Mouse (Mus musculus) forebrain, embryonic 14.5 days (tissue): Measurements from ENCODE around the gene Heg1. TPM values are rescaled to one million over a fixed set of nuclear protein-coding genes. Genes with fewer than 3 reads are reported as not detected.

Experiments used
- ATAC-seq: fragments of 200-750 bp; cut with Nextera tagmentation; 2 replicates; pipeline ENCODE4 v1.8.0; 2017; ENCODE audit warnings: mild to moderate bottlenecking, moderate library complexity
- DNase-seq: peaks from one replicate; pipeline ENCODE4 v3.0.0-alpha.2; 2015; ENCODE audit warnings: low spot score
- H3K27ac ChIP-seq: fragments of 300-500 bp; sonication (generic); 2 replicates; pipeline ENCODE4 v1.5.1; 2014; ENCODE audit warnings: low read depth, mild to moderate bottlenecking, control low read depth, low read length, moderate library complexity
- H3K27me3 ChIP-seq: fragments of 300-500 bp; sonication (generic); replicated peaks from 2 replicates; pipeline ENCODE4 v1.6.1; 2014; ENCODE audit warnings: low read length, control low read depth, mixed read lengths; ENCODE audit not compliant: control insufficient read depth, insufficient read depth
- H3K36me3 ChIP-seq: fragments of 300-500 bp; sonication (generic); 2 replicates; pipeline ENCODE4 v1.6.1; 2014; ENCODE audit warnings: low read length, control low read depth; ENCODE audit not compliant: control insufficient read depth, insufficient read depth
- H3K4me1 ChIP-seq: fragments of 300-500 bp; sonication (generic); 2 replicates; pipeline ENCODE4 v1.6.1; 2014; ENCODE audit warnings: antibody characterized with exemption, low read length, control low read depth; ENCODE audit not compliant: control insufficient read depth, insufficient read depth
- H3K4me2 ChIP-seq: fragments of 300-500 bp; sonication (generic); 2 replicates; pipeline ENCODE4 v1.6.1; 2014; ENCODE audit warnings: mild to moderate bottlenecking, control low read depth, low read length
- H3K4me3 ChIP-seq: fragments of 300-500 bp; sonication (generic); 2 replicates; pipeline ENCODE4 v1.5.1; 2014; ENCODE audit warnings: low read depth, low read length, control low read depth
- H3K9ac ChIP-seq: fragments of 300-500 bp; sonication (generic); 2 replicates; pipeline ENCODE4 v1.6.1; 2014; ENCODE audit warnings: mild to moderate bottlenecking, low read length, control low read depth, moderate library complexity
- H3K9me3 ChIP-seq: fragments of 300-500 bp; sonication (generic); replicated peaks from 2 replicates; pipeline ENCODE4 v1.6.1; 2016; ENCODE audit warnings: low read length, control low read depth, mixed read lengths; ENCODE audit not compliant: control insufficient read depth
- WGBS: fragments of 180-500 bp; shearing (Covaris S2); extraction: QIAGEN DNeasy Blood & Tissue Kit; methylation state at CpG from one replicate; pipeline ENCODE4 v1.1.7; 2014; 5-methylcytosine and 5-hydroxymethylcytosine counted together
- polyA plus RNA-seq: library from polyadenylated mRNA; unstranded; fragments of >200 nt; fragmentation: Nextera tagmentation; extraction: Ambion mirVana; gene quantifications from 2 replicates; pipeline ENCODE4 v1.2.1, GENCODE M21; 2014

Heg1 gene
- polyA plus RNA-seq, 1 experiment from 2014 or later = 15.0 TPM

DNA sequence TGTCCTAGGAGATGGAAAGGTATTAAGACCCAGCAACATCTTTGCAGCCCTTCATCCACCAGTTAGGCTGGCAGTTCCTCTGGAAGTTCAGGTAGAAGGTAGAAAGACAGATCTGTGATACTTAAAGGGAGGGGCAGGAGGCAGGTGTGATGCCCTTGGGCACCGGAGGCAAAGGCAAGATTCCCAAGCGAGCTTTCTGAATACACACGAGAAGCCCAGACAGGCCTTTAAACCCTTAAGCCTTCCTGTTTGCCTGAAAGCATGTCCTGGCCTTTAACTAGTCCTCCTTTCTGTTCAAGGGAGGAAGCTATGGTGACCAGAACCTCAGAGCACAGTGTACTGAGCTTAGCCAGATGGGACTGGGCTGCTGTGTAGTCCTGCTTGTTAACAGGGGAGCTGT lies 1.5 kb upstream of the Heg1 start:
- Histone ChIP-seq H3K9me3 (no peaks in the 10 kb centered on the region), H3K4me3 (no peak overlapping the region), H3K4me1 (peaks cover 20% of the 10 kb centered on the region), H3K4me2 (no peak overlapping the region), H3K36me3 (no peaks in the 10 kb centered on the region), H3K27ac (no peak overlapping the region), H3K9ac (no peak overlapping the region), H3K27me3 (no peaks in the 10 kb centered on the region)
- DNase-seq (no peak), ATAC-seq (no peak)
- 75% methylated on average over 3 of the region's 3 CpGs for WGBS

DNA sequence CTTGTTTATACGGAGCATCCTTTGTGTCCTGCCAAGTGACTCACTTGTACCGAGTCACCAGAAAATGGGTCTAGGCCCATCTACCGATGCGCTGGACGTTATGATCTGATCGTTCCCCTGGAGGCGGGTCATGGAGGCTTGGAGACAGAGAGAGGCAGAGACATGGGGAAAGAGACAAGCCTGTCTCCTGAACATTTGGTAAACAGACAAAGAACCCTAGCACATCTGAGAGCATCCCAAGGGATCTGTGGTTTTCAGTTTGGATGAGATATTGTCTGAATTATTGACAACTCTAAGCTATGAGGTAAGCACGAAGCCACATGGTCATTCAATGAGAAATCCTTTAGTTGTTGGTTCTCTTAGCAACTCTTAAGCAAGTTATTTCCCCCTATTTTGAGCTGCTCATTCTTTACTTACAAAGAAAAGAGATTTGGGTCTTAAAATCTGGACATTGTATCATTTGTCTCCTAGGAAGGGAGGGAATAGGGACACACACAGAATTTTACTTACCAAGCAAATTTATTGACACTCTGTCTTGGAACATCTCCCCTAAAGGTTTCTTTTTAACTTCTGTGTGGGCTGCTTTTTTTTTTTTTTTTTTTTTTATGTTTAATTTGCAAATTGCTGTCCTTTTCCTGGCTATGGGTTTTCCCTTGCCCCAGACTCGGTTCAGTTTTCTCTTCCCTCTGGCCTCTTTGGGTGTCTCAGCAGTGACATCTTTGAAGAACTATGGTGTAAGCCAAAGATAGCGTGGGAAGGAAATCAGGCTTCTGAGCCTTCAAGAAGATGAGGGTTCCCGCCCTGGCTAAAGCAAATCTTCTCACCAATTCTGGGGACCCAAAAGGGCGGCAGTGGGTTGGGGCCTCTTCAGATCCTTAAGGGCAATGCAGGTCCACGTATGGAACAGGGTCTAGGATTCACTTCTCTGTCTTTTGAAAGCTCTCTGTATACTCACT lies 686 bp upstream of the Heg1 start:
- peaks cover 23% of the 10 kb centered on the region for H3K4me1 ChIP-seq
- ATAC-seq = no peak; the same call in 1 of the 2 replicates
- WGBS = 62% methylated on average over 13 of the region's 13 CpGs
- peak; percentile 27 for DNase-seq
- H3K4me2 ChIP-seq = peak overlapping the region; percentile 81
- peak overlapping the region; percentile 80; the same call in 1 of the 2 replicates for H3K27ac ChIP-seq
- 0 out of 2 replicates have a peak, but pooled peaks cover 2% of the 10 kb centered on the region for H3K36me3 ChIP-seq
- peak overlapping the region; percentile 97; the same call in 1 of the 2 replicates for H3K9ac ChIP-seq
- H3K9me3 ChIP-seq = no peaks in the 10 kb centered on the region
- no peaks in the 10 kb centered on the region for H3K27me3 ChIP-seq
- peak overlapping the region; percentile 86 for H3K4me3 ChIP-seq

DNA sequence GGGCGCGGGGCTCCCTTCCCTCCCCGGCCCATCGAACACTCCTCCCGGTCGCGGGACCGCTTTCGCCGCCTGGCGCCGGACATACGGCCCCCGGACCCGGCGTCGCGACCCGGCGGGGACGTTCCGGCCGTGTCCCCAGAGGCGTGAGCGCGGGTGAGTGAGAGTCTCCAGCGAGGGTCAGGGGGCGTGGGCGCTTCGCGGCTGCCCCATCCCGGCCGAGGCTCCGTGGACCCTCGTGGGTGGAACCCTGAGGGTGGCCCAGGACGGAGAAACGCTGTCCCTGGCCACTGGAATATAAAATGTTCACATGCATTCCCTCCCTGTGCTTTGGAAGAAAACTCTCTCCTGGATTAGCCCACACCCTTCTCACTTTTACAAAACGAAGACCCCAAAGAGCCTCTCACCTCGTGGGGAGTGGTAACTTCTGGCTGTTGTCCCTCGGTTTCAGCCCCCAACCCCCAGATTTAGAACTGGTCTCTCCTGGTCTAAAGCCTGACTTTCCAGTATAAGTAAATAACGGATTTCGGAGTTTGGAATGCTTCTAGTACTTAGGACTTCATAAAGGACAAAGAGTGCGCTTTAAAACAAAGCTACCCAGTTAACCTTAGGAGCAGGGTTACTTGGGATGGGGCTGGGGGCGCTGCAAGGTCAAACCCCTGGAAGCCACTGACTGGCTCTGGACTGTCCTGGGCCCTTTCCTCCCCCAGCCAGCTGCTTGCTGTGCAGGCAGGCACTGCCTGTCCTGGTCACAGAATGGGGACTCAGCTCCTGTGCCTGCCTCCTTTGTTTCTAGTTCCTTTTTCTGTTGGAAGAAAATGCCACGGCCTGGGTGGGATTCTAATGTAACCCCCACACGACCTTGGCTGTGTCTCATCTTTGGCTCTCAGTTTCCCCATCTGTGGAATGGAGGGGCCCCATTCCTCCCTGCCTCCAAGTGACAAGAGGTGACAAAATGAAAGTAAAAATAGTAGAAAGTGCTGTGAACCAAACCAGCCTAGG lies 832 bp downstream of the Heg1 start:
- WGBS = under 1% methylated on average over 46 of the region's 46 CpGs
- DNase-seq = peak; percentile 34
- peak; percentile 27 for ATAC-seq
- Histone ChIP-seq H3K4me1 (peaks cover 23% of the 10 kb centered on the region), H3K4me3 (peak overlapping the region; percentile 86), H3K27ac (peak overlapping the region; percentile 80), H3K9me3 (no peaks in the 10 kb centered on the region), H3K36me3 (0 out of 2 replicates have a peak, but pooled peaks cover 3% of the 10 kb centered on the region), H3K4me2 (peak overlapping the region; percentile 81), H3K9ac (peak overlapping the region; percentile 97), H3K27me3 (no peaks in the 10 kb centered on the region)

DNA sequence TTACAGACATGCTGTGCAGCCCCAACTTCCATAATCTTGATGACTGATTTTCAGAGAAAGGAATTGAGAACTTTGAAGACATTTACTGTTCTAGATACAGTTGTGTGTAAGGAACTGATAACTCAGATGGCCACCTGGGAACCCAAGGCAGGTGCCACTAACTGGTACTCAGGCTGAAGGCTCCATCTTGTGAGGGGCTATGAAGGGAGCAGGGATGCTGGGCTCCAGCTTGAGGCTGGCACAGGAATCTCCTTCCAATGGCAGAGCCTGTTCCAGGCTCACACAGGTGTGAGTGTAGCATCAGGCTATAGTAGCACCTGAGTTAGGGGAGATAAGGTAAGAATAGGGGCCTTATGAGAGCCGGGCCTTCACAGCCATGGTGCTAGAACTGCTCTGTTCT lies 1.9 kb downstream of the Heg1 start:
- H3K27me3 ChIP-seq = no peaks in the 10 kb centered on the region
- WGBS = 80% methylated on average over 1 of the region's 1 CpGs
- H3K9me3 ChIP-seq = no peaks in the 10 kb centered on the region
- peak overlapping the region; percentile 97 for H3K9ac ChIP-seq
- DNase-seq (no peak), ATAC-seq (no peak)
- 0 out of 2 replicates have a peak, but pooled peaks cover 3% of the 10 kb centered on the region for H3K36me3 ChIP-seq
- no peak overlapping the region for H3K27ac ChIP-seq
- H3K4me3 ChIP-seq = peak overlapping the region; percentile 86
- H3K4me2 ChIP-seq = peak overlapping the region; percentile 81
- peaks cover 29% of the 10 kb centered on the region for H3K4me1 ChIP-seq

DNA sequence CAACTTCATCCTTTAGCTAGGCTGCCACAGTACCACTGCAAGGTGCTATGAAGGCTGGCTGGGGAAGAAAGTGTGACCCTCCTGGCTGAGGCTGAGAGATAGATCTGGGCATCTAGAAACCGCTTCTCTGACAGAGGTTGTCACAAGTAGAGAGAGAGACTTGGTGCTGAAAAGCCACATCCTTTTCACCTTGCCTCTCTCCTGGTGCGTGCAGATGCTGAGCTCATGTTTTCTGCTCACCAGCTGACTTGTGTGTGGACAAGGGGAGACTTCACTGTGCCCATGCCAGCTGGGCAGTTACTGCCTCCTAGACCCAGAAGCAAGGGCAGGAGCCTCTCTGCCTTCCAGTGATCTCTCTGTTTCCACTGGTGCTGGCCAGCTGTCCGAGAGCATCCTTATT lies 3.6 kb downstream of the Heg1 start:
- peak overlapping the region; percentile 97 for H3K9ac ChIP-seq
- no peaks in the 10 kb centered on the region for H3K9me3 ChIP-seq
- 72% methylated on average over 3 of the region's 3 CpGs for WGBS
- peaks cover 29% of the 10 kb centered on the region for H3K4me1 ChIP-seq
- peak overlapping the region; percentile 81 for H3K4me2 ChIP-seq
- ATAC-seq (no peak), DNase-seq (no peak)
- H3K4me3 ChIP-seq = no peak overlapping the region
- H3K27me3 ChIP-seq = no peaks in the 10 kb centered on the region
- 0 out of 2 replicates have a peak overlapping the region, but pooled peaks have one; percentile 50 for H3K27ac ChIP-seq
- 0 out of 2 replicates have a peak, but pooled peaks cover 3% of the 10 kb centered on the region for H3K36me3 ChIP-seq

DNA sequence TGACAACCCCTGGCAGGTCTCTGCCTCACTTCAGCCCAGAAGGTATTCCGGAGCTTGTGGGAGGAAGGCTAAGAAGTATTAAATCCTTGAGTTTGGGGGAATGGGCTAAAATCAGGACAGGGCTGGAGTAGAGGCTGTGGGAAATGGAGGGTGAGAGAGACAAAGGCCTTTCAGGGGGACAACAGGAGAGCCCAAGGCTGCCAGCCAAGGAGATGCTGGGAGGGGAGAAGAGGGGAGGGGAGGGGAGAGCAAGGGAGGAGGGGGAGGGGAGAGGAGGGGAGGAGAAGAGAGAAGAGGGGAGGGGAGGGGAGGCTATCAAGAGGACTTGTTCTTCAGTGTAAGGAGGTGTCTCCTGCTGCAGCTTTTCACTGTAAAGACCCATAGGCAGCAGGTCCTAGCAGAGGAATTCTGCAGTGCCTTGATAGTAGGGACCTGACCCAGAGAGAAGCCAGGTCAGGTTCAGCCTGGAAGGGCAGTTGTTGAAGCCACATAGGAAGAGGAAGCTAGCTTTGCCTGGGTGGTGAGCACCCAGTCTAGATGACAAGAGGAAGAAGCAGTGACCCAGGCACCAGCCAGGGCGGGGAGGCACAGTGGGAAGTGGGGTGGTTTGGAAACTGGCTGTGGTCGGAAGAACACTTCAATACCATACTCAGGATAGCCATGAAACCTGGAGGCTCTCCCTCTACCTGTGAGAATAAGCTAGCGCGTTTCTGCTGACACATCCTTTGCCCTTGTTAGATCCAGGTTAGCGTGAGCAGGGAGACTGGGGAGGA lies 7.0 kb downstream of the Heg1 start:
- Histone ChIP-seq H3K27ac (peak overlapping the region; percentile 62), H3K9me3 (no peaks in the 10 kb centered on the region), H3K36me3 (0 out of 2 replicates have a peak, but pooled peaks cover 3% of the 10 kb centered on the region), H3K27me3 (no peaks in the 10 kb centered on the region), H3K4me1 (peaks cover 29% of the 10 kb centered on the region), H3K9ac (no peak overlapping the region), H3K4me3 (no peak overlapping the region), H3K4me2 (no peak overlapping the region)
- 74% methylated on average over 6 of the region's 6 CpGs for WGBS
- peak; percentile 25; the same call in 1 of the 2 replicates for ATAC-seq
- peak; percentile 56 for DNase-seq

DNA sequence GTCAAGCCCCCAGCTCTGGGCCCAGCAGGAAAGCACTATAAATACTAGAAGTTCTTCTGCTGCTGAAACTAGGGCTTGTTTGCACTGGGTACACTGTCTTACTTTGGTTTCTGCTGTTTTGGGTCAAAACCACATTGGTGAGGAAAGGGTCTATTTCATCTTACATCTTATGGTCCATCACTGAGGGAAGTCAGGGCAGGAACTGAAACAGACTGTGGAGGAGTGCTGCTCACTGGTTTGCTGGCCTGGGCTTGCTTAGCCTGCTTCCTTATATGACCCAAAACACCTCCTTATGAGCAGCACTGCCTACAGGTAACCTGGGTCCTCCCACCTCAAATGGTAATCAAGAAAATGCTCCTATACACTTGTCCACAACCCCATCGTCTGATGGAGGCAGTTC lies 9.4 kb downstream of the Heg1 start:
- DNase-seq (no peak), ATAC-seq (no peak)
- Histone ChIP-seq H3K4me1 (peaks cover 33% of the 10 kb centered on the region), H3K9me3 (no peaks in the 10 kb centered on the region), H3K4me2 (no peak overlapping the region), H3K9ac (no peak overlapping the region), H3K36me3 (no peaks in the 10 kb centered on the region), H3K27ac (no peak overlapping the region), H3K27me3 (no peaks in the 10 kb centered on the region), H3K4me3 (no peak overlapping the region)
- WGBS = 86% methylated on average over 1 of the region's 1 CpGs
